Mouse (Mus musculus) urinary bladder, adult 2 months (tissue): Measurements from ENCODE around the gene Git2. TPM values are rescaled to one million over a fixed set of nuclear protein-coding genes. Genes with fewer than 3 reads are reported as not detected.

Experiments used
- DNase-seq: peaks from one replicate; pipeline ENCODE4 v3.0.0; 2022; ENCODE audit warnings: low spot score
- polyA plus RNA-seq: library from polyadenylated mRNA; depleted of rRNA; stranded (reverse); fragments of >200 nt; gene quantifications from 2 replicates; pipeline ENCODE4 v1.2.3, GENCODE M21; 2012

The Git2 gene
- polyA plus RNA-seq, 1 experiment, result 37.5 TPM

DNA sequence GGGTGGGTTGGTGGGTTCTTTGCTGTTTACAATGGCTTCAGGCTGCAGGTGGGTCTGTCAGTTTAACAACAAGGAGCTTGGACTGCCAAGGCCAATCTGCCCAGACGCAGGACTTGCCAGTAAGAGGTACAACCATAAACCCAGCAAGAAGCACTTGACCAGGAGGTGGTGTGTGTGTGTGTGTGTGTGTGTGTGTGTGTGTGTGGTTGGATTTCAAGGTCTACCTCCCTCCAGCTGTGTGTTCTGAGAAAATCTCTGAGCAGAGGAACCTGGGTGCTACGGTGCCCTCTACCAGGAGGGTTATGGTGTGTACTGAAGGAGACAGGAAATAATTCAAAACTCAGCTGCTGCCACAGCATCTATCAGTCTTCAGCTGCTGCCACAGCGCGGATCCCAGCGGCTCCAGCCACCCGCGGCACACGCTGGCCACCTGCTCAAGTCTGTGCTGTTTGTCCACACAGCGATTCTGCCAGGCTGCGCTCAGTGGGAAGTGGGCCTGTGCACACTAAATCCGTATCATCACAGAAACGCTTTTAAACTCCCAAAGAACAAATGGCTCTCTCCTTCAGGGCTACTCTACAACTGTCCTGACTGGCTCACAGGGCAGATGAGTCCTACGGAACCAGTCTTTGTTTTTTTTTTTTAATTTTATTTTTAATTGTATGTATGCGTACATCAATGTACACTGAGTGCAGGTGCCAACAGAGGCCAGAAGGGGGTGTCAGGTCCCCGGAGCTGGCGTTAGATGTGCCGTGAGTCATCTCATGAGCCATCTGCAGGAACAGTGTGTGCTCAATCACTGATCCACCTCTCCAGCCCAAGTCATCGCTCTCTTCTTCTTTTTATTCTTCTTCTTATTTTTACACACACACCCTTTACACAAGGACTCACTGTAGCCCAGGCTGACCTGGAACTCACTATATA lies 10.2 kb downstream of the Git2 start:
- no peak for DNase-seq

DNA sequence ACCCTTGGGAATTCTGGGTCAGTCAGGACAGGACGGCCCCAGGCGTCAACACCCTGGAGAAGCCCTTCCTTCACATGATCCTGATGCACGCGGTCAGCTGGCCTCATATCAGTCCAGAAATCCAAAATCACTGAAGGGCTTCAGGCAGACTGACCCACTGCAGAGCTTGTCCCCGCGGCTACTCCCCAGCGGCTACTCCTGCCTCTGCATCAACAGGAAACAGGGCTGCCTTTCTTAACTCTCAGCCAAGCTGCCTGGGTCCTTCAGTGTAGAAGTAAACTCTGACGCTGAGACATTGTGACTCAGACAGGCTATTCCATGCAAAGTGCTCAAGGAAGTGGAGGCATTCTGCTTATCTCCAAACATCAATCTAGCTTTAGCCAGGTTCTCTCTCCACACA lies 13.3 kb downstream of the Git2 start:
- no peak for DNase-seq

DNA sequence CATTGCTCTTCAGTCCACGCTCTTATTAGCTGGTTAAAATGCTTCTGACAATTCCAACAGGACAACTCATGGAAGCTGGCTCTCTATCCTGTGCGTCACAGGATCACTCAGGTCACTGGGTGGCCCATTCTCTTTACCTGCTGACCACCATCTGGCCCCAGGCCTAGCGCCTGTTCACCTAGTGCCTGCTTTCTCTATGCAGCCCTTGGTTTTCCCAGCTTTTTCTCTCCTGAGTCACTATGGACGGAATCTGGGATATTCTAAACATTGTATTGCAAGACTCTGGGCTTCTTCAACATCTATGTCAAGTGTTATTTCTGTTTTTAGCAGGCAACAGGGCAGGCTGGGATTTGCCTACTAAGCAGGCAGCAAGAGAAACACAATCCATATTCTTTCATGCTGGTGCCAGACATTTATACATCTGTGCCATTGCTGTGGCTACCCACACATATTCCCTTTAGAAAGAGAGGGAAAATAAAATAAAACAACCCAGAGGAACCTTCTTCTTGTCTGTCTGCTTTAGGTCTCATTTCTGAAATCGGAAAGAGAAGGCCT lies 15.7 kb downstream of the Git2 start:
- no peak for DNase-seq

DNA sequence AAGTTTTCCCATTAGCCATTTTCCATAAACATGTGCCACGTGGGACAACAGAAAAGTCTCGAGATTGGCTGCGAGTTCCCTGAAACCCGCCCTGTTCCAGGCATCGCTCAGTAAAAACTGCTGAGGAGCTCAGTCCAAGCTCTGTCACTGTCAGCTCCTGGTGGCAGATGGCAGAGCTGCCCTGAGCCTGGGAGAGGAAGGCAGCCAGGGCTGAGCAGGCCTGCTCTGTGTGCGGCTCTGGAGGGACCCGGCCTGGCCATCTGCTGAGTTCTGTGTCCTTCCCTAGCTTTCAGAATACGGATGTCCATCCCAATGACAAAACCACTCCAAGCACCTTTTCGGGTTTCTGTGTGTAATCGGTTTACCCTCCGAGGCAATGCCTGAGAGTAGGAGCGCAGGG lies 21.9 kb downstream of the Git2 start:
- DNase-seq, result no peak

DNA sequence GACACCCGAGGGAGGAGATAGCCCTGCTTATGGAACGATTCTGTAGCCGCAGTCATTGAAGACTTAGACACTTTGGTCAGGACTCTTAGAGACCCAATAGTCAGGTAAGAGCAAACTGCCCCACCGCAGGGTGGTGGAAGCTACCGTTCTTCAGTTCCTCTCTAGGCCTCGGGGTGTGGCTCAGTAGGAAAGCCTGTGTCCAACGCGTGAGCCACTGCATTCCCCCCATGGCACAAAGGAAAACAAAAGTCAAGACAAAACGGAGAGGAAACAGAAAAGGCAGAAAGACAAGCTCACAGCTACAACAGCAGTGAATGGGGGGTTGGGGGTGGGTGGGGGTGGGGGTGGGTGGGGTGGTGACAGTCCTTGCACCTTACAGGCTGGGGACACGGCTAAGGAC lies 22.9 kb downstream of the Git2 start:
- DNase-seq, result no peak

DNA sequence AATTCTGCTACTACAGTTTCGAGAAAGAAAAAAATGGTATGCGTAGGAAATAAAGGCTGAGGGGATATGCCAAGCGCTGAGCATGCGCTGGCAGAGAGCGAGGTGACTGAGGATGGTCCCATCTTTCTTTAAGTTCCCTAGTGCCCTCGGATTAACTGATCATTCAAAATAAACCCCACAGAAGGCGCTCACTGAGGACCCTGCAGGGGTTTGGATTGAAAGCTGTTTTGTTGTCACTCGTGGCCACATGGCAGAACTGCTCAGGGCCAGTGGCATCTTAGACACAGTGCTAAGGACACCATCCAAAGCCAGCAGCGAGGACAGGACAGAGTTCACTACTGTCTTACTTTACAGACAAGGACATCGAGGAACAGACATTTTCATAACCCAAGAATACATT lies 25.0 kb downstream of the Git2 start:
- no peak for DNase-seq

DNA sequence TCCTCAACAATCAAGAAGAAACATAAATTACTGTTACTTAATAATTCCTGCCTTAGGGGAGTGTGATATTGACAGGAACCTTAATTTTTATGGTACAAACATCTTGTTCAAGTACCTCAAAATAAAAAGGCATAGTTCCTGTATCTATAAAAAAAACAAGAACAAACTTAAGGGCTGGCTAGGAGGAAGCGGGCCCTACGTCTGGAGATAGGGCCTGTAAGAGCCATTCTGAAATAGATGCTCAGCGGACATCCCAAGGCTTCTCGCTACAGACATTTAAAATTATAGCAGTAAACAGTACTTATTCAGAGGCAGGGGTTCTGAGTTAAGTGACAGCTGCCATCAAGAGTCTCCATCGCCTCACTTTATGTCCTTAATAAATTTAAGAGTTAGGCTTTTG lies 27.8 kb downstream of the Git2 start:
- no peak for DNase-seq

DNA sequence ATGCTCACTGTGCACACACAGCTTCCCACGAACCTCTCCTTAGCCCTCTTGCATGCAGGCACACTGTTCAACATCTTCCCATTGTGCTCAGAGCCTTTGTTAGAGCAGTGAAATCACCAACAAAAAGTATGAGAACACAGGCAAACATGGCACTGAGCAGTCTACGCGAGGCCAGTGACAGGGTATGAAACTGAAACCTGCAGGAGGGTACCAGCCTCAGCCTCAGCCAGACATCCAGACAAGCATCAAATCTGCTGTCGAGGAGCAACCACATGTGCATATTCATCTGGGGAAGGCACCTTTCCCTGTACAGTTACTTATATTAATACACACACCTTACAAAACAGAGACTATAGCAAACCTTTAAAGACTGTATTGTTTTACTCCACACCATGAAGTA lies 28.4 kb downstream of the Git2 start:
- no peak for DNase-seq

DNA sequence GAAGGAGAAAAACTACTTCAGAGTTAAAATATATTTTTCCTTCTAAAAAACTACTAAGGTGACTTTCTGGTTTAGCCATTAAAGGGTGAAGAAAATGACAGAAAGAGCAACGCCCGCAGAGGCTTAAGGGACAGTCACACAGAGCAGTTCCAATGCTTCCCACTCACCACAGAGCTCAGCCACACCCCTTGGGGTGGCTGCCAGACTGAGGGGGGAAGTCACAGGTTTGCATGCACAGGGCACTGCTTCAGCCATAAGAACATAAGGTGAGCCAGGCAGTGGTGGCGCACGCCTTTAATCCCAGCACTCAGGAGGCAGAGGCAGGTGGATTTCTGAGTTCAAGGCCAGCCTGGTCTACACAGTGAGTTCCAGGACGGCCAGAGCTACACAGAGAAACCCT lies 29.7 kb downstream of the Git2 start:
- DNase-seq, result no peak

DNA sequence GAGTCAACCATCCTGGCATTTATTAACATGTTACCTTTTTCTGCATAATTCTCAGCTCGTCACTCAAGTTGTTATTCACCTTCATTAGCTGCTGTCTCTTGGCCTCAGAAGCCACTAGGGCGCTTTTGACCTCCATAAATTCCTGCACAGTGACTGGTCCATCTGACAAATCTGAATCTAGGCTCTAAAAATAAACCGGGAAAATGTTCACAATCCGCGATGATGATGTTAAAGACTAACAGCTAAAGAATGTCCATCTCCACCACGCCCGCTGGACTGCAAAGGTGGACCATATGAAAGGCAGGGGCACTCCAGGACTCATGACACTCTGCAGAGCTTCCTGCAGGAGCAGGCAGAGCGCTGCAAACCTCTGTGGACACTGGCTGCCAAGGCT lies 31.6 kb downstream of the Git2 start:
- DNase-seq, result no peak

DNA sequence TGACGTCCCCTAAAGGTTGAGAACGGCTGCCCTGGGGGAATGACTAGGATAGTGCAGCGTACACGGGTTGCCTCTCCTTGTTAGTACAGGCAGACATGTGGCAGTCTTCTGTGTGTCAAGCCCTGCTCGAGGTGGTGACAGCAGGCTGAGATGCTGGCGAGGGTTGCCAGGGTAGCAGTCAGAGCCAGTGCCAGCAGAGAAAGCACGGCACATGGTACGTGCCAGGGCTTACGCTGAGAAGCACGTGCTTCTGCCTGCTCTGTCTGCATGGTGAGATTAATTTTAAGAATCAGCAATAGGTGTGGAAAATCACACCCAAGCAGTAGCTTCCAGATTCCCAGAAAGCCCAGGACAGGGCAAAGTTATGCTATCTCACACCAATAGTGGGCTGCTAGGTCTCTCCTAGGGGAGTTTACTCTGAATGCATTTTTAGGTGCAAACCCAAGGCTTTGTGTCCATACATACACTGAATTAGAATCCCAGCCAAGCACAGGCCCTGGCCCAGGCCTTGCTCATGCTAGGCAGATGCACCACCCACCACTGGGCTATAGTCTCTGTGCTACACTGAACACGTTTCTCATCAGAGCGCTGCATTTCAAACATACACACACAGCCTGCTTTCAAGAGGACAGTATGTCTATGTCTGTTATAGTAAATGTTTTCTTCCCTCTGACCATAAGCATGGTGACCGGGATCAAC lies 32.2 kb downstream of the Git2 start:
- DNase-seq, result no peak

DNA sequence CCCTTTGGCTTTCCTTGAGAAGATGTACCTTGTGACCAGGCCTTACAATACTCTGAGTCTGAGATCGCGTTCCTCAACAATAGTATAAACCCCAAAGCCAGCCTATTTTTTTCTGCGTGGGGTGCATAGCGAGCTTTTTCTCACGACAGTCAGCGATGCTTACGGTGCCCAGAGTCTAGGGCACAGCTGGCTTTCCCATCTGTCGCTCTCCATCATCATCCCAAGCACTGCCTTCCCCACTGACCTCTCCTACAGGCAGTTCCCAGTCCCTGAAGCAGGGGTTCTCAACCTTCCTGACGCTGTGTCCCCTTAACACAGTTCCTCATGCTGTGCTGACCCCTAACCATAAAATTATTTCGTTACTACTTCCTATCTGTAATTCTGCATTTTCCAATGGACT lies 32.7 kb downstream of the Git2 start:
- DNase-seq, result no peak

DNA sequence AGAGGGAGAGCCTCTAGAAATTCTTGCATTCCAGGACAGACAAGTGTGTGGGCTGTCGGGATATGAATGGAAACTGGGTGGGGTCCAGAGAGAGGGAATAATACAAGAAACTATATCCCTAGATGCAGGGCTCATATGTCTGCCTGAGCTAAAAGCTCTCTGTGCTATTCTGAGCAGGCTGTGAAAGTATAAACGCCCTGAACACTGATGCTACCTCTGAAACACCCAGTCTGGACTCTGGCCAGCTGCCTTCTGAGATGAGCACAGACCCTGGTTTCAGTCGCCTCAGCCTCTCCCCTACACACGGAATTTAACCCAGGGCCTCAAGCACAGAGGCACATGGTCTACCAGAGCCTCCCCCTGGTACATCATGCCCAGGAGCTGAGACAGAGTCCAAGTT lies 34.7 kb downstream of the Git2 start:
- DNase-seq, result no peak

DNA sequence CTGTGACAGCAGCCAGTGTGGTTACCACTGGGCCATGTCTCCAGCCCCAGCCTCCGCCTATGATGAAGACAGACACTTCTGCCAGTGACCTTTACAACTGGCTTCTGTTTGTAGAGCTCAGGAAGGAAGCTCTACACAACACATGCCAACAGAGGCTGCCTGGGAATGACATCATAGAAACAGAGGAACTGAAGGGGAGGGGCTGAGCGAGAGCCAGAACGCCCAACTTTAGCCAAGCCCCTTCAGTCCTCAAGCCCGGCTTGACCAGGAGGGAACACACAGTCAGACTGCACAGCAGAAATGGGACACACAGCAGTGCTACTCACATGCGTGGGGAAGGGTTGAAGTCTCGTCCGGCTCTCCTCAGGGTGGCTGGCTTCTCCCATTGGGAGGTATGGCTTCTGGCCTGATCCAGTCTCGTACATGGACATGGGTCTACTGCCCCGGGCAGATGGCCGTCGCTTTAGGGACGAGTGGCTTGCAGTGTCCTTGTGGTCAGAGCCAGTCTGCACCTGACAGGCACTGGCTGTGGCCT lies 36.5 kb downstream of the Git2 start:
- DNase-seq, result no peak

DNA sequence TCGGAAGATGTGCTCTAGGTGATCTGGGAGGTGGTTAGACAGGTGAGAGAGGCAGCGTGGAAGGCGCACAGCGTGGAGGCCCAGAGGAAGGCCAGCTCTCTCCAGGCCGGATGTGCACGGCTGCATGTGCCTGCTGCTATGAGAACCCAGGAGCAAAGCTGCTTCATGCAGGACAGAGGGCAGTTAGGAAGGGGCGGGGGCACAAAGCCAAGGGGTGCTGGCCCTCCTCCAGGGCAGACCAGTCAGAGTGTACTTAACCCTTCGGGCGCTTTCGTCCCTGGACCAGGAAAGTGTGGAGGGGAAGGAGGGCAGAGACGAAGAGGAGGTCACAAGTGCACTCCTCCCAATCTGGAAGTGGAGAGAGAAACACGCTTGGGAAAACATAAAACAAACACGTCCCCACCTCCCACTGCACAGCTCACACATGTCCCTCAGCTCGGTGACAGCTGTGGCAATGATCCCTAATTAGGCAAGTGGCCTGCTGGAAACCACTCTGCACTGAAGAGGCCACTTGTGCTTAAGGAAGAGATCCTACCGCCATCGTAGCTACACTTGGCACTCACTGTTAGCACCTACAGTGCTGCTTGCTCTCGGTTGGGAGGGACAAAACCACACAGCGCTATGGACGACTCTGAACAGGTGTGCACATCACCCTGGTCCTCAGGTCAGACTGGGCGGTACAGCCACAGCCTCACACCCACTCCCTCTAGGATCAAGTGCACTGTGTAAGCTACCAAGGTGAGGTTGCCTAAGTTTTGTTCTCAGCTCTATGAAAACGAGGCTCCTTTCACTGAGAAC lies 38.0 kb downstream of the Git2 start:
- DNase-seq, result no peak

DNA sequence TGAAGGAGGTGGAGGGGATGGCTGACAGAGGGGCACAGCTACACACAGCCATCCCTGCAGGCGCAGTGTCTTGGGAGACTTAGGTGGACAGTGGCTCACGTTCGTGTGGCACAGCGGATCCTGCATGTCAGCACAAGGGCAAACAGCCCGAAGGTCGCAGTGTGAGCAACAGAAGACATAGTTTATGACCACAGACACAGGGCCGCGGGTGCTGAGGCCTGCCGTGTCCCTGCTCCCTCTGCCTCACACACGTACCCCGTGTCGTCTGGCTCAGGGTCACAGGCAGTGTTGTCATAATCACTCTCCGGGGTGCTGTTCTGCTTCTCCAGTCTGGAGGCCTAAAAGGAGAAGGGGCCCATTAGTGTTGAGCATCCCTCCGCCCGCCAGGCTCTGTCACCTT lies 41.7 kb downstream of the Git2 start:
- DNase-seq, result no peak

DNA sequence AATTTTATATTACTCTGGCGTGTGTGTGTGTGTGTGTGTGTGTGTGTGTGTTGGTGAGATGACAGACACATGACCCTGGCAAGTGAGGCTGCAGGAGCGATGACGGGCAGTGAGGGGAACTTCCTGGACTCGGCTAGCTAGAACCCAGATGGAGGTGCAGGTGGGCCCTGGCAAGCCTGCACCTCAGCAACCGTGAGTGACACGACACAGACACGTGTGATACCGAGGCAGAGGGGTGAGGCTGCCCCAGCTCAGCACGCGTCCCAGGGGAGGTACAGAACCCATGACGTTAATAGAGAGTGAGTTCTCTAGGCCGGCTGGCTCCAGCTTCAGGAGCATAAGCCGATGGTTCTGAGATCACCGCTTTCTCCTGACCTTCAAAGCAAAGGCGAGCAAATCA lies 43.3 kb downstream of the Git2 start:
- DNase-seq, result no peak

DNA sequence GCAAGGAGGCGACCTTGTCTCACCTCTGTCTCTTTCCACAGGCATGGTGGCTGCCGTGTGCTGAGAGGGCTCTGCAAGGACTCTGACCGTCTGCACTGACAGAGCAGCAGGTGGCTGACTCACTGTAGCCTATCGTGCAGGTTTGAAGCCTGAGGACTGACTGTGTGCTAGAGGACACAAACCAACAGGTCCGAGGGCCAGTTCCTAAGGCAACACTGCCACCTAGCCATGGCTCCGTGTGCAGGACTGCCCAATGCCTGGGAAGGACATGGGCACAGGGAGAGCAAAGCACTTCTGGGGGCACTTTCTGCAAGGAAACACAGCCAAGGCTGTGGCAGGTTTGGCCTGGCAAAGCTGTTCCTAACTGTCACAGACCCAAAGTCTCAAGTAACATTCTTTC lies 43.8 kb downstream of the Git2 start:
- no peak for DNase-seq

DNA sequence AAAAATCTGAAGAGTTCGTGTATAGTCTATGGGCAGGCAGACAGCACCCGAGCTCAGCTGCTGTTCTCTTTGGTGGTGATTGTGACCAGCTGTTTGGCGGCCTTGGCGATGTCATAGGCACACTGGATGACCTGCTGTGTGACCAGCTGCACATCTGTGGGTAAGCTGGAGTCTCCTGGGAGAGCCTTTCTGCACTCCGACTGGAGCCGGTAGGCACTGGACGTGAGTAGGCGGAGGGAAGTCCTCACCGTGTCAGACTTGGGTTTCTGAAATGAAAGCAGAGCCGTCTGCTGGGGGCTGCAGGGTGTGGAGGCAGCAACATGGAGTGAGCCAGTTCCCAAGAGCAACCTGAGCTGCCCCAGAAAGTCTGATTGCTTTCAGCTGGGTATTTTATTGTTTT lies 45.2 kb downstream of the Git2 start:
- no peak for DNase-seq

DNA sequence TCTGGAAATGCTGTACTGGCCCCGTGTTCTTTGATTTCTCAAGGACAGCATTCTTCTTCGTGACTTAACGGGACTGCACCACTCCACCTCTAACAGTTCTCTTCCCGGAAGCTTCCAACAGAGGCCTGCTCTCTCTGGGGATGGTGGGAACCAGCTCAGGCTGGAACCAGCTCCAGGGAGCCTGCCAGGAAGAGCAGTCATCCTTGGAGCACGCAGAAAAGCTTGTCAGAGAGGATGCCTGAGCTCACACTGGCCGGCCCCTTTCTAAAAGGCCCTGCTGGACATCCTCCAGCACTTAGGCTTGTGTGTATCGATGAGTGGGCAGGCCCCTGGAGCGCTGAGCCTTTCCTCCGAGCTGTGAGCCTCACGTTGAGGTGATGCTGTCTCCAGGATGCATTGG lies 47.2 kb downstream of the Git2 start:
- no peak for DNase-seq

DNA sequence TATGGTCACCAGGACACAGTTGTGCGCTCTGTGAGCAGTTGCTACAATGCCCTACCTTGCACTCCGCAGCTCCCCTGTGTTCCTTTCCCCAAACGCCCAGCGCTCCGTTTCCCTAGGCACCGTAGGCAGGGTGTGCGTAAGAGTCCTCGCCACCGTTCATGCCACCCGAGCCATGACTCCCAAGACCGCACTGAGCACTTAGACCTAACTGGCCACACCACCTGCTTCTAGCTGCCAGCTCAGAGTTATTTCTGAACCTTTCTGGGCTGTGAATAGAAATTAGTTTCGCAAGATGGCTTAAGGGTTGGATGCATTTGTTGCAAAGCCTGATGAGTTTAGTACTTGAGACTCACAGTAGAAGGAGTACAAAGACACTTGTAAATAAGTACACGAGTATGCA lies 52.5 kb downstream of the Git2 start:
- DNase-seq, result no peak

DNA sequence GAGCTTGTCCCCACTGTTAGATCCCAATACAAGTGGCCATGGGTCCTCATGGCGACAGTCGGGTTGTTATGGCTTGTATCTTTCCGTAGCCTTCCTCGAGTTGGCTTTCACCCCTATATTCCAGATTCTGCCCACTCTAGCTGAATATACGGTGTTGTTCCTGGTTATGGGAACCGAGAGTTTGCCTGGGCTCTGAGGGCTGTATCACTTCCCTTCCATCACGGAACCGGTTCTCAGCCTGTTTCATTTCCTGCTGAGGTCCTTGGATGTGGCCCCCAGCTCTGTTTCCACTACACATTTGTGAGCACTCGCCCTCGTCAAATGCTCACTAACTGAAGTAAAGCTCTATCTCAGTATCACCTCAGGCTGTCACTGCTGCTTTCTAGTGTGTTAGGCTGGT lies 53.3 kb downstream of the Git2 start:
- DNase-seq, result no peak
